Mouse (Mus musculus) E14TG2a.4 (cell line): ENCODE results near the gene Syne3.

Source experiments
- H3K27me3 ChIP-seq: 2 replicates; pipeline ENCODE4 v1.6.1; 2014; ENCODE audit warnings: low read length, control low read depth; ENCODE audit not compliant: insufficient read depth
- H3K36me3 ChIP-seq: 2 replicates; pipeline ENCODE4 v1.6.1; 2014; ENCODE audit warnings: low read length, control low read depth; ENCODE audit not compliant: insufficient read depth
- H3K4me1 ChIP-seq: replicated peaks from 2 replicates; pipeline ENCODE4 v1.6.1; 2014; ENCODE audit warnings: low read depth, low read length, control low read depth
- H3K4me3 ChIP-seq: replicated peaks from 2 replicates; pipeline ENCODE4 v1.5.1; 2014; ENCODE audit warnings: mild to moderate bottlenecking, low read length
- H3K9me3 ChIP-seq: 2 replicates; pipeline ENCODE4 v1.6.1; 2014; ENCODE audit warnings: low read length, control low read depth
- CTCF ChIP-seq: conservative IDR thresholded peaks from 2 replicates; pipeline ENCODE4 v1.5.1; 2014; ENCODE audit warnings: low read length
- NANOG ChIP-seq: IDR thresholded peaks from 2 replicates; pipeline ENCODE4 v1.6.1; 2014; ENCODE audit warnings: borderline replicate concordance, low read length, mixed read lengths
- POU5F1 ChIP-seq: IDR thresholded peaks from 2 replicates; pipeline ENCODE4 v1.6.1; 2014; ENCODE audit warnings: low read length, borderline replicate concordance

Syne3 gene

GRCm38 (mm10) chr12:105039578-105040289 lies 30.1 kb upstream of the Syne3 start:
- Histone ChIP-seq H3K4me1 (peaks cover 86% of the 10 kb centered on the region), H3K27me3 (no peaks in the 10 kb centered on the region), H3K9me3 (no peaks in the 10 kb centered on the region), H3K36me3 (peaks cover 91% of the 10 kb centered on the region), H3K4me3 (0 out of 2 replicates have a peak overlapping the region, but pooled peaks have one; percentile 10)
- TF ChIP-seq POU5F1 (no peak), CTCF (no peak), NANOG (no peak)

- no peaks in the 10 kb centered on the region for H3K9me3 ChIP-seq
- H3K36me3 ChIP-seq = peaks cover 89% of the 10 kb centered on the region
- TF ChIP-seq POU5F1 (no peak), CTCF (no peak), NANOG (no peak)
- H3K27me3 ChIP-seq = no peaks in the 10 kb centered on the region
- H3K4me3 ChIP-seq = no peak overlapping the region
- peaks cover 90% of the 10 kb centered on the region for H3K4me1 ChIP-seq
These were observed 29.3 kb upstream of the Syne3 start for GRCm38 (mm10) chr12:105038918-105039317.

GRCm38 (mm10) chr12:105038211-105038610 lies 28.6 kb upstream of the Syne3 start:
- Histone ChIP-seq H3K27me3 (no peaks in the 10 kb centered on the region), H3K4me1 (peaks cover 97% of the 10 kb centered on the region), H3K36me3 (peaks cover 83% of the 10 kb centered on the region), H3K9me3 (no peaks in the 10 kb centered on the region), H3K4me3 (no peak overlapping the region)
- TF ChIP-seq NANOG = no peak
- no peak for TF ChIP-seq CTCF
- TF ChIP-seq POU5F1 = no peak

- Histone ChIP-seq H3K4me1 (peaks cover 82% of the 10 kb centered on the region), H3K9me3 (no peaks in the 10 kb centered on the region), H3K36me3 (peaks cover 63% of the 10 kb centered on the region), H3K27me3 (no peaks in the 10 kb centered on the region), H3K4me3 (peak overlapping the region; percentile 97)
- TF ChIP-seq NANOG (no peak), POU5F1 (no peak), CTCF (no peak)
These were observed 24.6 kb upstream of the Syne3 start for GRCm38 (mm10) chr12:105034130-105034769.

DNA sequence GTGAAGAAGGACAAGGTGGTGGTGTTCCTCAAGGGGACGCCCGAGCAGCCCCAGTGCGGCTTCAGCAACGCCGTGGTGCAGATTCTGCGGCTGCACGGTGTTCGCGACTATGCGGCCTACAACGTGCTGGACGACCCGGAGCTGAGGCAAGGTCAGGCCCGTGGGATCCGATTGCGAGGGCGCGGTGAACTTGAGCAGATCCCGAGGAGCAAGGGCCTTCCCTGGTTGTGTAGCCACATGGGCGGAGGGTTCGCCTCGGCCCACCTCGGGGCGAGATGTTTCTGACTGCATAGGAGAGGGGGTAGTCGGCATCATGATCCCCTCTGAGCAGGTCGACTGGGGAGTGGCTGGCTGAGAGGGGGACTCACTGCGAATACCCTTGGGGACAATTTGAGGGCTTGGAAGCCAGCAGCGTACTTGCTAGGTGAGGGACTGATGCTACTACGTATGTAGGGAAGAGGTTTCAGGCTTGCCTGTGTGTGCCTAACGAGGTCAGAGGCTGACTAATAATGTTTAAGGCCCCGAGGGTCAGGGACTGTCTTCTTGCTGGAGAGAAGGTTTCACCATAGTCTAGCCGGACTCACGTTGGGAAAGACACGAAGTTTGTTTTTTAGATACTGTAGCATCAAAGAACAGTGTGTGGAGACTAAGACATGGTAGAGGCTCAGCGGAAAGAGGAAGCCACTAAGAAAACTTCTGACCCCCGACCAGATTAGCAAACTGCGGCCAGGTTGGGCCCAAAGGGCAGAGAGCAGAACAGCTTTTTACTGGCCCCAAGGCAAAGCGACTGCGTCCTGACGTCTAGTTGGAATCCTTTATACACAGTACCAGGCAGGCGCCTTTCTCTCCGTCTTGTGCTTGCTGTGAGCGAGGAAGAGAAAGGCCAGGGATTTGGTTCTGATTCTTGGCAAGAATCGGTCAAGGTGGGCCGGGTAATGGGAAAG lies 23.5 kb upstream of the Syne3 start:
- peaks cover 59% of the 10 kb centered on the region for H3K36me3 ChIP-seq
- peaks cover 79% of the 10 kb centered on the region for H3K4me1 ChIP-seq
- peak overlapping the region; percentile 97 for H3K4me3 ChIP-seq
- H3K27me3 ChIP-seq = no peaks in the 10 kb centered on the region
- TF ChIP-seq CTCF (no peak), POU5F1 (no peak), NANOG (no peak)
- no peaks in the 10 kb centered on the region for H3K9me3 ChIP-seq

GRCm38 (mm10) chr12:105032147-105032831 lies 22.7 kb upstream of the Syne3 start, which contains the start of gene Glrx5:
Gene Glrx5 (plus strand): TSS chr12:105032688.
- H3K36me3 ChIP-seq = peaks cover 51% of the 10 kb centered on the region
- peak within 1 kb of the TSS; percentile 97 for H3K4me3 ChIP-seq
- no peaks in the 10 kb centered on the region for H3K9me3 ChIP-seq
- peaks cover 77% of the 10 kb centered on the region for H3K4me1 ChIP-seq
- H3K27me3 ChIP-seq = no peaks in the 10 kb centered on the region
- TF ChIP-seq POU5F1 (no peak), NANOG (no peak), CTCF (no peak)

DNA sequence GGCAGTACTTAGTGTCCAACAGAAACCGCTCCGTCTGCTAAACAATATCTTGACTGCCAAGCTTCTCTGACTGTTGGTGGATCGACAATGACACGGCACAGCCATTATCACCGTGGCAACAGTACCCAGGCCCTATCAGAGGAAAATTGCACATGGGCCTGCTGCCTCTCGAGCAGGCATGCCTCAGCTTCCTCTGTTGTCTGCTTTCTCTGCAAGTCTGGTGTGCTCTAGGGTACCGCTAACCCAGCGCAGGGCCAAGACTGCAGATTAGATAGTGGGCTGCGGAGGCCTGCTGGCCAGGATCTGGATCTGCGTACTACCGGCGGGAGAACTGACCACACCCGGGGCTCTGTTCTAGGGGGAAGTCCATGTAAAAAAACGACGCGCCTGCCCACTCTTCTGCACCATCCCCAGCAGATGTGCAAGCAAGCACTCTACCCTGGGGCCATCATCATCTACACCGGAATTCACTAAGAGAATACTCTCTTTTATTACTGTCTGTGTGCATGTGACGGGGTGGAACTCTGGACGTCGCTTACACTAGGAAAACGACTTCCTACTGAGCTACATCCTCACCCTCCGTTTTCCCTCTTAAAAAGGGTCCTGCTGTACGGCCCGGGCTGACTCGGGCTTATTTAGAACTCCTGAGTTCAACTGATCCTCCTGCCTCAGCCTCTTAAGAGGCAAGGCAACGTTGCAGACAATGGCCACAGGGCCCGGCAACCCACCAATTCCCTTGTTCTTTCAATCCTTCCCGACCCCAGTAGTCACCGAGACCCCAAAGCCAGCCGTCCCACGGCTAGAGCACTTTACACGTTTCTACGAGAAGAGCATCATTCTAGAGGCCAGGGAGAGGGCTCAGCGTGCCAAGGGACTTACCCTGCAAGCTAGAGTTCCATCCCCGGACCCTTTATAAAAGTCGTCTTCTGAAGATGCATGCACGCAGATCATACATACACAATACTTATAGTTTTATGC lies 21.8 kb upstream of the Syne3 start:
- no peak for TF ChIP-seq NANOG
- no peak for TF ChIP-seq CTCF
- TF ChIP-seq POU5F1 = no peak
- H3K9me3 ChIP-seq = no peaks in the 10 kb centered on the region
- no peaks in the 10 kb centered on the region for H3K27me3 ChIP-seq
- H3K4me3 ChIP-seq = peak overlapping the region; percentile 97
- H3K36me3 ChIP-seq = peaks cover 42% of the 10 kb centered on the region
- H3K4me1 ChIP-seq = peaks cover 69% of the 10 kb centered on the region
